Comparison of ENCODE assay signal across 14 mouse cellular contexts in genomic region chrX:99292758-99293157, GRCm38 (mm10).
DNase-seq lines count a peak whose midpoint lies in the region; ATAC-seq and TF ChIP-seq lines count a peak whose summit lies in the region.
"Had no signal": no experiment of that assay in that cellular context is flagged by ENCODE, and none has a peak within 500 bp of the region (broad histone marks: within the 10 kb centered on the region; RNA-seq: fewer than 3 reads in every experiment).

No protein-coding gene starts in this region.

- H3K4me3 ChIP-seq in liver, postnatal 0 days (ENCODE audit: low read depth, low read length), result no peak overlapping the region
- H3K4me3 ChIP-seq in liver, embryonic 11.5 days (ENCODE audit: low read depth, low read length), result no peak overlapping the region
- no peak overlapping the region for H3K4me3 ChIP-seq in neural tube, embryonic 15.5 days (replicated peaks)
- H3K4me3 ChIP-seq: midbrain, embryonic 13.5 days; stomach, embryonic 15.5 days had no signal

- H3K4me1 ChIP-seq in liver, postnatal 0 days (ENCODE audit: insufficient read depth), result no peaks in the 10 kb centered on the region
- 0 out of 2 replicates have a peak, but pooled peaks cover 3% of the 10 kb centered on the region for H3K4me1 ChIP-seq in liver, embryonic 11.5 days (replicated peaks; ENCODE audit: control insufficient read depth, insufficient read depth, low read length)
- peaks cover 6% of the 10 kb centered on the region; the same call in 1 of the 2 replicates for H3K4me1 ChIP-seq in neural tube, embryonic 15.5 days

- H3K9ac ChIP-seq in liver, postnatal 0 days (replicated peaks), result no peak overlapping the region
- H3K9ac ChIP-seq in liver, embryonic 11.5 days (ENCODE audit: low read depth, low read length), result no peak overlapping the region
- H3K9ac ChIP-seq in neural tube, embryonic 15.5 days (replicated peaks), result no peak overlapping the region
- H3K9ac ChIP-seq: midbrain, embryonic 13.5 days; stomach, embryonic 15.5 days had no signal

- TF ChIP-seq EP300 in liver, postnatal 0 days (IDR thresholded peaks at IDR 0.05; ENCODE audit: low read depth), result no peak

- H3K27ac ChIP-seq in liver, postnatal 0 days (ENCODE audit: low read depth), result no peak overlapping the region
- no peak overlapping the region for H3K27ac ChIP-seq in liver, embryonic 11.5 days (ENCODE audit: low read depth, low read length)
- H3K27ac ChIP-seq in neural tube, embryonic 15.5 days (replicated peaks), result no peak overlapping the region
- H3K27ac ChIP-seq: hindbrain, postnatal 0 days; midbrain, embryonic 13.5 days had no signal

- H3K9me3 ChIP-seq in liver, postnatal 0 days (ENCODE audit: low read length), result no peaks in the 10 kb centered on the region
- no peaks in the 10 kb centered on the region for H3K9me3 ChIP-seq in liver, embryonic 11.5 days (ENCODE audit: control insufficient read depth, low read length)
- H3K9me3 ChIP-seq in neural tube, embryonic 15.5 days (replicated peaks), result no peaks in the 10 kb centered on the region
- H3K9me3 ChIP-seq: midbrain, embryonic 13.5 days; stomach, embryonic 15.5 days had no signal

- ATAC-seq in liver, postnatal 0 days, result 0 out of 2 replicates have a peak, but pooled peaks have one; percentile 10
- no peak for ATAC-seq in liver, embryonic 11.5 days (replicated peaks; ENCODE audit: low FRiP score)
- no peak for ATAC-seq in megakaryocyte progenitor cell, adult 5-6 weeks (replicated peaks; ENCODE audit: poor library complexity)
- no peak for ATAC-seq in neural tube, embryonic 15.5 days (ENCODE audit: low FRiP score)
- ATAC-seq: hindbrain, postnatal 0 days; midbrain, embryonic 13.5 days had no signal

- peaks cover 7% of the 10 kb centered on the region; the same call in 1 of the 2 replicates for H3K27me3 ChIP-seq in liver, postnatal 0 days (ENCODE audit: insufficient read depth, low read length)
- H3K27me3 ChIP-seq in liver, embryonic 11.5 days (replicated peaks; ENCODE audit: control insufficient read depth, insufficient read depth, low read length), result peaks cover 41% of the 10 kb centered on the region
- H3K27me3 ChIP-seq in neural tube, embryonic 15.5 days (replicated peaks), result peaks cover 53% of the 10 kb centered on the region

- peak; percentile 38 for DNase-seq in adrenal gland, adult 2 months
- no peak for DNase-seq in adrenal gland, postnatal 25 days
- no peak for DNase-seq in liver, postnatal 0 days
- DNase-seq in liver, embryonic 11.5 days (ENCODE audit: low spot score), result no peak
- peak; percentile 35 to 60 for DNase-seq in kidney, postnatal 36 days
- no peak for DNase-seq in urinary bladder, adult 18-20 months (ENCODE audit: low spot score in 2 of 2)
- DNase-seq: cerebellum, adult 11-12 months; embryo, embryonic 11 days; right cerebral cortex, postnatal 25 days had no signal

- no peaks in the 10 kb centered on the region for H3K36me3 ChIP-seq in liver, postnatal 0 days (replicated peaks; ENCODE audit: insufficient read depth, low read length)
- no peaks in the 10 kb centered on the region for H3K36me3 ChIP-seq in liver, embryonic 11.5 days (ENCODE audit: control insufficient read depth, insufficient read depth, low read length)
- no peaks in the 10 kb centered on the region for H3K36me3 ChIP-seq in neural tube, embryonic 15.5 days
- H3K36me3 ChIP-seq: midbrain, embryonic 13.5 days; stomach, embryonic 15.5 days had no signal

- no peak overlapping the region for H3K4me2 ChIP-seq in liver, postnatal 0 days (ENCODE audit: low read depth, low read length)
- H3K4me2 ChIP-seq in liver, embryonic 11.5 days, result no peak overlapping the region
- no peak overlapping the region for H3K4me2 ChIP-seq in neural tube, embryonic 15.5 days
- H3K4me2 ChIP-seq: midbrain, embryonic 13.5 days; stomach, embryonic 15.5 days had no signal

- TF ChIP-seq CTCF in liver, postnatal 0 days (IDR thresholded peaks at IDR 0.05; ENCODE audit: low read depth), result no peak

- 77% methylated on average over 11 of the region's 11 CpGs for WGBS in liver, postnatal 0 days (ENCODE audit: insufficient replicate concordance)
- 76% methylated on average over 11 of the region's 11 CpGs for WGBS in liver, embryonic 11.5 days
- 63% methylated on average over 11 of the region's 11 CpGs for WGBS in neural tube, embryonic 15.5 days

Comparison
In these comparisons a context has a peak if more than half of its experiments do, and no peak if none do; other contexts are left out.
1. DNase-seq: peak in adrenal gland, adult 2 months (single experiment) and kidney, postnatal 36 days (2 of 2); none in adrenal gland, postnatal 25 days (single experiment), liver, postnatal 0 days (single experiment), liver, embryonic 11.5 days (single experiment) and urinary bladder, adult 18-20 months (0 of 2).